Mouse (Mus musculus): ENCODE results near the gene Ntpcr. TPM values are rescaled to one million over a fixed set of nuclear protein-coding genes. Genes with fewer than 3 reads are reported as not detected.

The Ntpcr gene
- polyA plus RNA-seq, 1 experiment from 2014 or later: 32.2 TPM

DNA sequence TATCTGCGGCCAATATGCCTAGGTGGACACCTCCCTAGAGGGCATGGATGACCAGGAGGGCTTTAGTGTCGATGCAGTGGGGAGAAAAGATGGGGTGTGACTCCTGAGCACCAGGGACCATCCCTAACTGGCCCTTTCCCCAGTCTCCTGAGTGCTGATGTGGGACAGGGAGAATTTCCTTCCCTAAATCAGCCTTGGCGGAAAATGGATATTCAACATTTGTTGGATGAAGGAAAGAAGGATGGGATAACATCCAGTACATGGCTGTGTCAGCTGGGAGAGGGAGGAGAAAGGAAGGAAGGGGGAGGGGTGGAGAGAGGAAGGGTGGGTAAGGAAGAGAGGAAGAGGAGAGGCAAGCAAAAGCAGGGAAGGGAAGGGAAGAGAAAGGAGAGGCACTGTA is 38.8 kb upstream of the Ntpcr start:
- ATAC-seq (ENCODE audit: low FRiP score, low TSS enrichment) (no peak), DNase-seq (ENCODE audit: low spot score) (no peak)
- TF ChIP-seq CTCF (IDR thresholded peaks at IDR 0.05; ENCODE audit: low read depth): no peak
- TF ChIP-seq EP300 (optimal IDR thresholded peaks at IDR 0.05): no peak
- H3K27me3 ChIP-seq (ENCODE audit: control insufficient read depth, insufficient read depth, low read length): no peaks in the 10 kb centered on the region
- WGBS: 72% methylated on average over 3 of the region's 3 CpGs
- H3K4me2 ChIP-seq (replicated peaks; ENCODE audit: low read depth): no peak overlapping the region
- H3K4me1 ChIP-seq (replicated peaks; ENCODE audit: control insufficient read depth, insufficient read depth): no peaks in the 10 kb centered on the region
- H3K4me3 ChIP-seq (ENCODE audit: low read depth, low read length): no peak overlapping the region
- H3K9me3 ChIP-seq (ENCODE audit: control insufficient read depth, low read length): no peaks in the 10 kb centered on the region
- no peak overlapping the region for H3K27ac ChIP-seq (replicated peaks)
- no peaks in the 10 kb centered on the region for H3K36me3 ChIP-seq (ENCODE audit: control insufficient read depth, insufficient read depth, low read length)
- H3K9ac ChIP-seq (ENCODE audit: low read length): no peak overlapping the region

DNA sequence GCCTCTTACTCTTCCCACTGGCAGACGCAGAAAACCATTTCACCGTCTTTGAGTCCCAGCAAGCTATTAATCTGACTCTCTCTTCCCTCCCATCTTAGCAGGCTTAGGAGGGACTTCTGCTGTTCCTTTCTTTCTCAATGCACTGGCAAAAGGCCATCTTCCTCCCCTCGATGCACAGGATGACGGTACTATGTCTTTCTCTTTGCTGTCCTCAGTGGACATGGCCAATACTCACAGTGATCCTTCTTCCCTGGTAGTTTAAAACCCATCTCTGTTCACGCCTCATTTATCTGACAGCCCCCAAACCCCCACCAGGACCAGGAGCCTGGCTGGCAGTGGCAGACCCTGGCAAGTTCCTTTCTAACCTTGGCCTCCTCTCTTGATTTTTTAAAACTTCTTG is 37.3 kb upstream of the Ntpcr start:
- Histone ChIP-seq H3K4me3 (ENCODE audit: low read depth, low read length) (no peak overlapping the region), H3K9me3 (ENCODE audit: control insufficient read depth, low read length) (no peaks in the 10 kb centered on the region), H3K27ac (replicated peaks) (no peak overlapping the region), H3K36me3 (ENCODE audit: control insufficient read depth, insufficient read depth, low read length) (no peaks in the 10 kb centered on the region), H3K4me2 (replicated peaks; ENCODE audit: low read depth) (no peak overlapping the region), H3K4me1 (replicated peaks; ENCODE audit: control insufficient read depth, insufficient read depth) (no peaks in the 10 kb centered on the region), H3K9ac (ENCODE audit: low read length) (no peak overlapping the region), H3K27me3 (ENCODE audit: control insufficient read depth, insufficient read depth, low read length) (no peaks in the 10 kb centered on the region)
- ATAC-seq (ENCODE audit: low FRiP score, low TSS enrichment) (no peak), DNase-seq (ENCODE audit: low spot score) (no peak)
- TF ChIP-seq EP300 (optimal IDR thresholded peaks at IDR 0.05) (no peak), CTCF (IDR thresholded peaks at IDR 0.05; ENCODE audit: low read depth) (no peak)
- 39% methylated on average over 5 of the region's 5 CpGs for WGBS

DNA sequence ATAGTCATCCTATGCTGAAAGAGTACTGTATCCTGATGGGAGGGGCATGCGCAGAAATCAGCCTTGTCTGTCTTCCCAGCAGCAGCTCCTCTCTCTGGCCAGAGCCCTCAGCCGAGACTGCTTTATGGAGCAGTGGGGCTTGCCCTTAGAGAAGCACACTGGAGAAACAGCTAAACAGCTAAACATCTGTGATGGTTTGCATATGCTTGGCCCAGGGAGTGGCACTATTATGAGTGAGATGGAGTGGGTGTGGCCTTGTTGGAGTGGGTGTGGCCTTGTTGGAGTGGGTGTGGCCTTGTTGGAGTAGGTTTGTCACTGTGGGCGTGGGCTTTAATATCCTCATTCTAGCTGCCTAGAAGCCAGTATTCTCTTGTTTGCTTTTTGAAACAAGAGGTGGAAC is 36.6 kb upstream of the Ntpcr start:
- H3K36me3 ChIP-seq (ENCODE audit: control insufficient read depth, insufficient read depth, low read length): no peaks in the 10 kb centered on the region
- H3K9me3 ChIP-seq (ENCODE audit: control insufficient read depth, low read length): no peaks in the 10 kb centered on the region
- no peak overlapping the region for H3K4me3 ChIP-seq (ENCODE audit: low read depth, low read length)
- H3K27ac ChIP-seq (replicated peaks): no peak overlapping the region
- H3K9ac ChIP-seq (ENCODE audit: low read length): no peak overlapping the region
- no peaks in the 10 kb centered on the region for H3K27me3 ChIP-seq (ENCODE audit: control insufficient read depth, insufficient read depth, low read length)
- DNase-seq (ENCODE audit: low spot score) (no peak), ATAC-seq (ENCODE audit: low FRiP score, low TSS enrichment) (no peak)
- TF ChIP-seq EP300 (optimal IDR thresholded peaks at IDR 0.05) (no peak), CTCF (IDR thresholded peaks at IDR 0.05; ENCODE audit: low read depth) (no peak)
- WGBS: 62% methylated on average over 3 of the region's 3 CpGs
- no peak overlapping the region for H3K4me2 ChIP-seq (replicated peaks; ENCODE audit: low read depth)
- no peaks in the 10 kb centered on the region for H3K4me1 ChIP-seq (replicated peaks; ENCODE audit: control insufficient read depth, insufficient read depth)

DNA sequence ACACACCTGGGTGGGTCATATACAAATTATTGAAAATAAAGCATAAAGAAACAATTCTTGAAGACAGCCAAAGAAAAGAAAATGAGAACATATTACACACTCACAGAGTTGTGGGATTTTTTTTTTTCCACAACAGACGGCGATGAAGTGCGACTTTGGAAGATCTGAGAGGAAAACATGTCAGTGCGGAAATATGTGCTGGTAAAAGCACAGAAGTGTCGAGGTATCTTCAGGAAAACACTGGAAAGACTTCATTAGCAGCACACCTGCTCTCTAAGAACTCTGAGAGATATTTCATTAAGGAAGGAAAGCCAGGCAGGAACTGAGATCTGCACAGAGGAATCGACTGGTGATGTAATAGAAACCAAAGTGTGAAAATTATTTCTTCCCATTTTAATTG is 33.8 kb upstream of the Ntpcr start:
- Histone ChIP-seq H3K9ac (ENCODE audit: low read length) (no peak overlapping the region), H3K4me3 (ENCODE audit: low read depth, low read length) (no peak overlapping the region), H3K27me3 (ENCODE audit: control insufficient read depth, insufficient read depth, low read length) (no peaks in the 10 kb centered on the region), H3K4me2 (replicated peaks; ENCODE audit: low read depth) (no peak overlapping the region), H3K36me3 (ENCODE audit: control insufficient read depth, insufficient read depth, low read length) (no peaks in the 10 kb centered on the region), H3K9me3 (ENCODE audit: control insufficient read depth, low read length) (no peaks in the 10 kb centered on the region), H3K27ac (replicated peaks) (no peak overlapping the region), H3K4me1 (replicated peaks; ENCODE audit: control insufficient read depth, insufficient read depth) (no peaks in the 10 kb centered on the region)
- TF ChIP-seq EP300 (optimal IDR thresholded peaks at IDR 0.05) (no peak), CTCF (IDR thresholded peaks at IDR 0.05; ENCODE audit: low read depth) (no peak)
- ATAC-seq (ENCODE audit: low FRiP score, low TSS enrichment): no peak
- no peak for DNase-seq (ENCODE audit: low spot score)
- WGBS: 77% methylated on average over 6 of the region's 6 CpGs

DNA sequence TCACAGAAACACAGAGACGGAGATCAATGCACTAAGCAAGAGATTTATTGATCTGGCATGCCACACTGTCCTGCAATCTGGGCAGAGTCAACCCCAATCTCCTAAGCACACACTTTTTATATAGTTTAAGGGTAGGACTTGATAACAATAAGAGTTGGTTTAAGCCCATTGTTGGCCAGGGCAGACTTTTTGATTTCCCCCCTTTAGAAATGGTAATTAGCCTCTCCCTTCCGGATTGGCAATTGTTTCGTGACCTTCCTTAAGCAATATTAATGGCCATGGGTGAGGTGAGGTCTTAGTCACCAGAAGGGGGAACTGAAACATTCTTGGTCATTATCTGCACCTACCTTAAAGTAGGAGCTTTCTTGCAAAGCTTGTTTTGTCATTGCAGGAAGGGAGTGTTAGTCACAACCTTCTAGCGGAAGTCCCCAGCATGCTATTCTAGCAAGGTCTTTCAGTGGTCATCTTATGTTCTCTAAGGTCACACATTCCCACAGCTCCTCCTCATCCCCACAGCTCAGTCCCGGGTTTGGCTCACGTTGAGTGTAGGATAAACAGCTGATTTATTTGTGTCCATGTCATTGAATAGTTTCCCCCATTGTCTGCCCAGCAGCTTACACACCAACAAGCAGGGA is 30.3 kb upstream of the Ntpcr start:
- no peaks in the 10 kb centered on the region for H3K27me3 ChIP-seq (ENCODE audit: control insufficient read depth, insufficient read depth, low read length)
- H3K27ac ChIP-seq (replicated peaks): no peak overlapping the region
- H3K36me3 ChIP-seq (ENCODE audit: control insufficient read depth, insufficient read depth, low read length): no peaks in the 10 kb centered on the region
- H3K4me1 ChIP-seq (replicated peaks; ENCODE audit: control insufficient read depth, insufficient read depth): no peaks in the 10 kb centered on the region
- TF ChIP-seq CTCF (IDR thresholded peaks at IDR 0.05; ENCODE audit: low read depth) (no peak), EP300 (optimal IDR thresholded peaks at IDR 0.05) (no peak)
- no peak overlapping the region for H3K9ac ChIP-seq (ENCODE audit: low read length)
- 75% methylated on average over 6 of the region's 6 CpGs for WGBS
- DNase-seq (ENCODE audit: low spot score): no peak
- H3K4me3 ChIP-seq (ENCODE audit: low read depth, low read length): no peak overlapping the region
- H3K4me2 ChIP-seq (replicated peaks; ENCODE audit: low read depth): no peak overlapping the region
- H3K9me3 ChIP-seq (ENCODE audit: control insufficient read depth, low read length): no peaks in the 10 kb centered on the region
- no peak for ATAC-seq (ENCODE audit: low FRiP score, low TSS enrichment)

DNA sequence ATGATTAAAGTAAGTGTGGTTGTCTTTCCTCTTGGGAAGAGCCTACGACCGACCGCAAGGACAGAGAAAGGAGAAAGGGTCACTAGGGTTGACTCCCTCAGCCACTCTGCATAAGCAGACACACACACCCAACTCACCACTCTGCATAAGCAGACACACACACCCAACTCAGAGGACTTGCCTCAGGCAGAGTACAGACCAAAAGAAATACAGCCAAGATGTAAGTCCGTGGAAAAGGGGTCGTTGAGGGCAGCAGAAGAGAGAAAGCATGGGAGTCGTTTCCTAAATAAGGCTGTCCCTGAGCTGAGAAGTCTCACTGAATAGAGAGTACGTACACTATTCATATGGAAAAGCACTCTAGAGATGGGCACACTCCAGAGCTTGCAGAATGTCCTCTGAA is 29.4 kb upstream of the Ntpcr start:
- no peak for ATAC-seq (ENCODE audit: low FRiP score, low TSS enrichment)
- H3K27me3 ChIP-seq (ENCODE audit: control insufficient read depth, insufficient read depth, low read length): no peaks in the 10 kb centered on the region

More for the DNA sequence above, 29.4 kb upstream of the Ntpcr start:
- Histone ChIP-seq H3K4me3 (ENCODE audit: low read depth, low read length) (no peak overlapping the region), H3K4me2 (replicated peaks; ENCODE audit: low read depth) (no peak overlapping the region), H3K9ac (ENCODE audit: low read length) (no peak overlapping the region), H3K27ac (replicated peaks) (no peak overlapping the region), H3K9me3 (ENCODE audit: control insufficient read depth, low read length) (no peaks in the 10 kb centered on the region), H3K36me3 (ENCODE audit: control insufficient read depth, insufficient read depth, low read length) (no peaks in the 10 kb centered on the region), H3K4me1 (replicated peaks; ENCODE audit: control insufficient read depth, insufficient read depth) (no peaks in the 10 kb centered on the region)
- 85% methylated on average over 7 of the region's 7 CpGs for WGBS
- no peak for DNase-seq (ENCODE audit: low spot score)
- TF ChIP-seq CTCF (IDR thresholded peaks at IDR 0.05; ENCODE audit: low read depth) (no peak), EP300 (optimal IDR thresholded peaks at IDR 0.05) (no peak)
